Mouse (Mus musculus) ES-Bruce4 (cell line): ENCODE results near the gene Hadha.

ENCODE experiments used
- CTCF ChIP-seq: IDR thresholded peaks from one replicate; pipeline ENCODE4 v1.8.1; 2011; ENCODE audit warnings: low read depth, low read length
- EP300 ChIP-seq: IDR thresholded peaks from 2 replicates; pipeline ENCODE4 v1.6.1; 2011; ENCODE audit warnings: low read depth, low read length; ENCODE audit not compliant: insufficient read depth

GRCm38 (mm10) chr5:30104841-30105667 lies 49.9 kb downstream of the Hadha start, which contains the start of gene Garem2:
- no peak for TF ChIP-seq EP300
- no peak for TF ChIP-seq CTCF
